Mouse (Mus musculus) mouse embryonic stem cell (cell line): ENCODE measurements at regions not wholly inside any gene's neighbourhood (a gene's known extent, or its start where the extent isn't known, plus 50 kb on each side); places are given as distances from the start of the nearest gene placed in this dataset.

Experiments used
- in situ Hi-C, 2 experiments: fragments of 300-500 bp; cut with MboI; formaldehyde crosslinking; loops; 1 replicate in 1 of 2; 3 replicates in 1 of 2; pipeline ENCODE4 v1.14.3; 2019 to 2020; ENCODE audit warnings: low sequenced_read_pairs in 2 of 2, low pct_unique_long_range_greater_than_20kb in 1 of 2, mixed read lengths in 1 of 2; ENCODE audit not compliant: unreplicated experiment in 1 of 2

GRCm38 (mm10) chr13:101824962-101825361 lies 56.9 kb upstream of the Pik3r1 start:
- in situ Hi-C loops, result no loop called here

- in situ Hi-C loops, result no loop called here
These were observed 64.0 kb upstream of the Pik3r1 start for GRCm38 (mm10) chr13:101831872-101832629.

- in situ Hi-C loops, result no loop called here
These were observed 66.5 kb upstream of the Pik3r1 start for GRCm38 (mm10) chr13:101834546-101834945.

GRCm38 (mm10) chr13:101836992-101837391 lies 69.0 kb upstream of the Pik3r1 start:
- in situ Hi-C loops, result no loop called here

- in situ Hi-C loops, result no loop called here
These were observed 76.7 kb upstream of the Pik3r1 start for GRCm38 (mm10) chr13:101844461-101845440.

- in situ Hi-C loops, result no loop called here
These were observed 78.0 kb upstream of the Pik3r1 start for GRCm38 (mm10) chr13:101846016-101846415.

GRCm38 (mm10) chr13:101847879-101848600 lies 80.0 kb upstream of the Pik3r1 start:
- in situ Hi-C loops, result no loop called here

- in situ Hi-C loops, result no loop called here
These were observed 80.7 kb upstream of the Pik3r1 start for GRCm38 (mm10) chr13:101848601-101849147.

GRCm38 (mm10) chr13:101849416-101849815 lies 81.4 kb upstream of the Pik3r1 start:
- in situ Hi-C loops, result no loop called here

- in situ Hi-C loops, result no loop called here
These were observed 83.3 kb upstream of the Pik3r1 start for GRCm38 (mm10) chr13:101851329-101851728.

GRCm38 (mm10) chr13:101852960-101853359 lies 84.9 kb upstream of the Pik3r1 start:
- in situ Hi-C loops, result no loop called here

GRCm38 (mm10) chr13:101855141-101855540 lies 87.1 kb upstream of the Pik3r1 start:
- in situ Hi-C loops, result no loop called here

- in situ Hi-C loops, result no loop called here
These were observed 92.7 kb upstream of the Pik3r1 start for GRCm38 (mm10) chr13:101860704-101861103.

GRCm38 (mm10) chr13:101862011-101862410 lies 94.0 kb upstream of the Pik3r1 start:
- in situ Hi-C loops, result no loop called here

- in situ Hi-C loops, result no loop called here
These were observed 95.0 kb upstream of the Pik3r1 start for GRCm38 (mm10) chr13:101863015-101863414.

GRCm38 (mm10) chr13:101863602-101864001 lies 95.6 kb upstream of the Pik3r1 start:
- in situ Hi-C loops, result no loop called here

- in situ Hi-C loops, result no loop called here
These were observed 98.8 kb upstream of the Pik3r1 start for GRCm38 (mm10) chr13:101866843-101867242.

GRCm38 (mm10) chr13:101874761-101875160 lies 106.7 kb upstream of the Pik3r1 start:
- in situ Hi-C loops, result no loop called here

GRCm38 (mm10) chr13:101876069-101876468 lies 108.1 kb upstream of the Pik3r1 start:
- in situ Hi-C loops, result no loop called here
